In genomic region chr10:11175801-11176482, GRCm38 (mm10) we compare ENCODE assay signal across 12 mouse cellular contexts. TPM values are rescaled to one million over a fixed set of nuclear protein-coding genes. Genes with fewer than 3 reads are reported as not detected.
A peak's percentile ranks its signal among the peaks of the same experiment; 100 is the strongest.
DNase-seq lines count a peak whose midpoint lies in the region; ATAC-seq and TF ChIP-seq lines count a peak whose summit lies in the region.
"Had no signal": no experiment of that assay in that cellular context is flagged by ENCODE, and none has a peak within 500 bp of the region (broad histone marks: within the 10 kb centered on the region; RNA-seq: fewer than 3 reads in every experiment).

No protein-coding gene starts in this region.

- no peak for TF ChIP-seq POLR2A in limb, embryonic 14.5 days (IDR thresholded peaks at IDR 0.05; ENCODE audit: borderline replicate concordance, extremely low read depth, insufficient read depth, insufficient read length)

- ATAC-seq in frontal cortex, adult (ENCODE audit: low TSS enrichment) = 0 out of 2 replicates have a peak, but pooled peaks have one; percentile 44
- ATAC-seq in limb, embryonic 14.5 days (ENCODE audit: low FRiP score, low read depth) = no peak
- ATAC-seq in embryonic facial prominence, embryonic 14.5 days (ENCODE audit: low read depth) = no peak
- ATAC-seq: liver, embryonic 12.5 days had no signal

- H3K4me1 ChIP-seq in limb, embryonic 14.5 days (ENCODE audit: control insufficient read depth, insufficient read depth, low read length) = no peaks in the 10 kb centered on the region
- H3K4me1 ChIP-seq in limb, embryonic 10.5 days = no peaks in the 10 kb centered on the region
- H3K4me1 ChIP-seq in embryonic facial prominence, embryonic 14.5 days (ENCODE audit: control insufficient read depth, insufficient read depth, low read length) = no peaks in the 10 kb centered on the region
- H3K4me1 ChIP-seq: liver, embryonic 12.5 days had no signal

- WGBS in limb, embryonic 14.5 days = 87% methylated on average over 8 of the region's 8 CpGs
- WGBS in limb, embryonic 10.5 days = 89% methylated on average over 8 of the region's 8 CpGs
- WGBS in embryonic facial prominence, embryonic 14.5 days = 86% methylated on average over 8 of the region's 8 CpGs

- no peak overlapping the region for H3K27ac ChIP-seq in limb, embryonic 14.5 days (replicated peaks; ENCODE audit: low read depth, low read length)
- H3K27ac ChIP-seq in limb, embryonic 10.5 days = no peak overlapping the region
- no peak overlapping the region for H3K27ac ChIP-seq in embryonic facial prominence, embryonic 14.5 days (replicated peaks; ENCODE audit: low read depth, low read length)
- H3K27ac ChIP-seq: liver, embryonic 12.5 days had no signal

- no peak overlapping the region for H3K4me2 ChIP-seq in limb, embryonic 14.5 days (replicated peaks; ENCODE audit: low read depth, low read length, severe bottlenecking)
- H3K4me2 ChIP-seq in embryonic facial prominence, embryonic 14.5 days (ENCODE audit: low read depth, low read length) = no peak overlapping the region
- H3K4me2 ChIP-seq: liver, embryonic 12.5 days had no signal

- H3K4me3 ChIP-seq in limb, embryonic 14.5 days (replicated peaks; ENCODE audit: low read length) = no peak overlapping the region
- H3K4me3 ChIP-seq in limb, embryonic 10.5 days = no peak overlapping the region
- no peak overlapping the region for H3K4me3 ChIP-seq in embryonic facial prominence, embryonic 14.5 days (ENCODE audit: low read depth, low read length)
- H3K4me3 ChIP-seq: liver, embryonic 12.5 days had no signal

- H3K36me3 ChIP-seq in limb, embryonic 14.5 days (ENCODE audit: control insufficient read depth, insufficient read depth, low read length) = peaks cover 63% of the 10 kb centered on the region
- peaks cover 83% of the 10 kb centered on the region for H3K36me3 ChIP-seq in limb, embryonic 10.5 days
- H3K36me3 ChIP-seq in embryonic facial prominence, embryonic 14.5 days (ENCODE audit: control insufficient read depth, insufficient read depth, low read length) = peaks cover 70% of the 10 kb centered on the region

- H3K9ac ChIP-seq in limb, embryonic 14.5 days (ENCODE audit: low read depth, low read length, severe bottlenecking) = no peak overlapping the region
- no peak overlapping the region for H3K9ac ChIP-seq in embryonic facial prominence, embryonic 14.5 days (ENCODE audit: low read depth, low read length)
- H3K9ac ChIP-seq: liver, embryonic 12.5 days had no signal

- H3K9me3 ChIP-seq in limb, embryonic 14.5 days (ENCODE audit: control insufficient read depth, low read length) = no peaks in the 10 kb centered on the region
- H3K9me3 ChIP-seq in limb, embryonic 10.5 days (replicated peaks) = no peaks in the 10 kb centered on the region
- no peaks in the 10 kb centered on the region for H3K9me3 ChIP-seq in embryonic facial prominence, embryonic 14.5 days (ENCODE audit: control insufficient read depth, low read length)
- H3K9me3 ChIP-seq: liver, embryonic 12.5 days had no signal

- H3K27me3 ChIP-seq in limb, embryonic 14.5 days (ENCODE audit: control insufficient read depth, insufficient read depth, low read length) = no peaks in the 10 kb centered on the region
- H3K27me3 ChIP-seq in limb, embryonic 10.5 days (ENCODE audit: low read depth, poor library complexity, severe bottlenecking) = no peaks in the 10 kb centered on the region
- no peaks in the 10 kb centered on the region for H3K27me3 ChIP-seq in embryonic facial prominence, embryonic 14.5 days (replicated peaks; ENCODE audit: control insufficient read depth, insufficient read depth, low read length)
- H3K27me3 ChIP-seq: liver, embryonic 12.5 days had no signal

- DNase-seq in frontal cortex, postnatal 10 days (ENCODE audit: low spot score in 2 of 2) = no peak
- DNase-seq in limb, embryonic 14.5 days (ENCODE audit: low spot score) = peak; percentile 44
- no peak for DNase-seq in limb, embryonic 10.5 days (ENCODE audit: low spot score)
- DNase-seq in MN1 (ENCODE audit: low spot score) = peak; percentile 53
- peak; percentile 36 for DNase-seq in embryonic facial prominence, embryonic 14.5 days (ENCODE audit: low spot score)
- no peak for DNase-seq in adrenal gland, adult 2 months
- DNase-seq: adrenal gland, adult 8-10 months; gastrocnemius, postnatal 36 days; heart, postnatal 10 days; thymus, postnatal 25 days had no signal

RNA-seq across cellular contexts. Expression of gene Shprh, which starts 26.7 kb away (rescaled TPM):
- 12.2 and 12.5 TPM in 2 replicates for polyA plus RNA-seq in limb, embryonic 14.5 days (2012; rRNA removed)
- polyA plus RNA-seq in limb, embryonic 14.5 days (2014; fragmentation: Nextera tagmentation; extraction: Ambion mirVana) = 19.3 and 22.9 TPM in 2 replicates
- 17.3 and 21.0 TPM in 2 replicates for polyA plus RNA-seq in limb, embryonic 10.5 days (2016; fragmentation: Nextera tagmentation; extraction: Ambion mirVana)
- polyA plus RNA-seq in embryonic facial prominence, embryonic 14.5 days (2014; fragmentation: Nextera tagmentation; extraction: Ambion mirVana) = 16.7 and 16.9 TPM in 2 replicates
- 10 to 100 TPM; 17.0 to 22.0 TPM for total RNA-seq in adrenal gland, adult 2 months (2021)
- 0.81 and 0.92 TPM in 2 replicates for polyA plus RNA-seq in adrenal gland, adult 2 months (2012; rRNA removed)

Comparison
In these comparisons a context has a peak if more than half of its experiments do, and no peak if none do; other contexts are left out.
1. DNase-seq: peak in limb, embryonic 14.5 days (single experiment), MN1 (single experiment) and embryonic facial prominence, embryonic 14.5 days (single experiment); none in frontal cortex, postnatal 10 days (0 of 2), limb, embryonic 10.5 days (single experiment) and adrenal gland, adult 2 months (single experiment).